28 mouse cellular contexts compared by ENCODE assay signal in genomic region chr9:30190078-30190477, GRCm38 (mm10).
DNase-seq lines count a peak whose midpoint lies in the region; ATAC-seq and TF ChIP-seq lines count a peak whose summit lies in the region.
"Had no signal": no experiment of that assay in that cellular context is flagged by ENCODE, and none has a peak within 500 bp of the region (broad histone marks: within the 10 kb centered on the region; RNA-seq: fewer than 3 reads in every experiment).

No protein-coding gene starts in this region.

- peak; percentile 49 for DNase-seq in left cerebral cortex, postnatal 4 days
- DNase-seq in left cerebral cortex, postnatal 25 days (ENCODE audit: low spot score in 2 of 2) = no peak
- DNase-seq in cerebellum, adult 11-12 months = peak; percentile 92
- peak; percentile 94 for DNase-seq in cerebellum, adult 9-11 months
- no peak for DNase-seq in forebrain, postnatal 0 days
- no peak for DNase-seq in gastrocnemius, postnatal 14 days
- DNase-seq in urinary bladder, adult 18-20 months (ENCODE audit: low spot score in 2 of 2) = no peak
- DNase-seq: adrenal gland, adult 8-10 months; embryo, embryonic 11 days; gastrocnemius, postnatal 36 days; heart, adult 2 months; kidney, adult 9 months; kidney, postnatal 10 days; layer of hippocampus, postnatal 36 days; liver; lung, embryonic 14.5 days; lung, postnatal 14 days; midbrain, embryonic 14.5 days had no signal

- no peak for ATAC-seq in forebrain, postnatal 0 days
- ATAC-seq: activated CD4-positive, CD25-positive, alpha-beta regulatory T cell, adult 4 months; CD4-positive, CD25-positive, alpha-beta regulatory T cell, adult 4 months; forebrain, embryonic 14.5 days; intestine, postnatal 0 days had no signal

- H3K27me3 ChIP-seq in forebrain, postnatal 0 days (ENCODE audit: insufficient read depth, low read length) = no peaks in the 10 kb centered on the region
- H3K27me3 ChIP-seq: embryonic facial prominence, embryonic 12.5 days; heart, embryonic 12.5 days; neural tube, embryonic 12.5 days; stomach, embryonic 15.5 days had no signal

- 69% methylated on average over 5 of the region's 5 CpGs for WGBS in forebrain, postnatal 0 days

- no peak overlapping the region for H3K27ac ChIP-seq in forebrain, postnatal 0 days (ENCODE audit: low read depth, low read length)
- H3K27ac ChIP-seq: embryonic facial prominence, embryonic 12.5 days; heart, adult 2 months; hindbrain, embryonic 14.5 days; liver, embryonic 14.5 days; neural tube, embryonic 12.5 days; stomach, embryonic 15.5 days had no signal

- H3K4me1 ChIP-seq in forebrain, postnatal 0 days (ENCODE audit: insufficient read depth) = no peaks in the 10 kb centered on the region
- H3K4me1 ChIP-seq: embryonic facial prominence, embryonic 12.5 days; heart, embryonic 12.5 days; stomach, embryonic 15.5 days had no signal

- H3K4me3 ChIP-seq in forebrain, postnatal 0 days (ENCODE audit: low read depth, low read length) = no peak overlapping the region
- H3K4me3 ChIP-seq: embryonic facial prominence, embryonic 12.5 days; heart, adult 2 months; heart, embryonic 12.5 days; neural tube, embryonic 12.5 days; stomach, embryonic 15.5 days had no signal

- intact Hi-C loops in left cerebral cortex, postnatal 4 days (cut with DNase I) = no loop called here
- intact Hi-C loops in left cerebral cortex, postnatal 25 days (cut with DNase I) = loop anchor here (2.0 kb wide), 1 partner anchor 47 kb away; no protein-coding TSS in a partner anchor
- intact Hi-C loops in gastrocnemius, postnatal 14 days (cut with DNase I; ENCODE audit: low total_unique reads) = no loop called here

- no peak overlapping the region for H3K4me2 ChIP-seq in forebrain, postnatal 0 days (ENCODE audit: low read depth)
- H3K4me2 ChIP-seq: embryonic facial prominence, embryonic 12.5 days; heart, embryonic 12.5 days; hindbrain, embryonic 14.5 days; lung, embryonic 14.5 days; neural tube, embryonic 12.5 days; stomach, embryonic 15.5 days had no signal

- no peak for TF ChIP-seq CTCF in forebrain, postnatal 0 days (IDR thresholded peaks at IDR 0.05; ENCODE audit: low read depth)

- H3K9ac ChIP-seq in forebrain, postnatal 0 days = no peak overlapping the region
- H3K9ac ChIP-seq: embryonic facial prominence, embryonic 12.5 days; heart, embryonic 12.5 days; hindbrain, embryonic 14.5 days; liver, embryonic 14.5 days; lung, embryonic 14.5 days; neural tube, embryonic 12.5 days; stomach, embryonic 15.5 days had no signal

- H3K9me3 ChIP-seq in forebrain, postnatal 0 days (ENCODE audit: low read length) = no peaks in the 10 kb centered on the region
- H3K9me3 ChIP-seq: heart, embryonic 12.5 days; neural tube, embryonic 12.5 days; stomach, embryonic 15.5 days had no signal

- H3K36me3 ChIP-seq in forebrain, postnatal 0 days (ENCODE audit: insufficient read depth) = no peaks in the 10 kb centered on the region
- H3K36me3 ChIP-seq: embryonic facial prominence, embryonic 12.5 days; heart, embryonic 12.5 days; neural tube, embryonic 12.5 days; stomach, embryonic 15.5 days had no signal

Comparison
In these comparisons a context has a peak if more than half of its experiments do, and no peak if none do; other contexts are left out.
1. DNase-seq: peak in left cerebral cortex, postnatal 4 days (single experiment), cerebellum, adult 11-12 months (single experiment) and cerebellum, adult 9-11 months (single experiment); none in left cerebral cortex, postnatal 25 days (0 of 2), forebrain, postnatal 0 days (single experiment), gastrocnemius, postnatal 14 days (single experiment) and urinary bladder, adult 18-20 months (0 of 2).